Mouse (Mus musculus) embryo, embryonic 10.5 days (tissue): ENCODE measurements around the gene A130010J15Rik.

Source experiments
- DNase-seq: peaks from one replicate; pipeline ENCODE4 v3.0.0-alpha.2; 2015; ENCODE audit warnings: low spot score

Gene A130010J15Rik

GRCm38 (mm10) chr1:193156316-193157110, 11.3 kb upstream of the A130010J15Rik start:
- DNase-seq: no peak

DNA sequence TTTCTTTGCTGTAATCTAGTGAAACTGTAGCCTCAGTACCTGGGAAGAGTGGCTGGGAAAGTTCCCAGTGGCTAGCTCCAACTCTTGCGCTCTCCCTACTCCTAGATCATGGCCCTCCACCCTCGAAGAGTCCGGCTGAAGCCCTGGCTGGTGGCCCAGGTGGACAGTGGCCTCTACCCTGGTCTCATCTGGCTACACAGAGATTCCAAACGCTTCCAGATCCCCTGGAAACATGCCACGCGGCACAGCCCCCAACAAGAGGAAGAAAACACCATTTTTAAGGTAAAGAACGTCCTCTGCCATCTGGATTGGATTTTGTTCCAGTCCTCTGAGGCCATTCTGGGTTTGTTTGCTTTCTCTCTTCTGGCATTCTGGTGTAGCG, 10.7 kb upstream of the A130010J15Rik start:
- DNase-seq: no peak

DNA sequence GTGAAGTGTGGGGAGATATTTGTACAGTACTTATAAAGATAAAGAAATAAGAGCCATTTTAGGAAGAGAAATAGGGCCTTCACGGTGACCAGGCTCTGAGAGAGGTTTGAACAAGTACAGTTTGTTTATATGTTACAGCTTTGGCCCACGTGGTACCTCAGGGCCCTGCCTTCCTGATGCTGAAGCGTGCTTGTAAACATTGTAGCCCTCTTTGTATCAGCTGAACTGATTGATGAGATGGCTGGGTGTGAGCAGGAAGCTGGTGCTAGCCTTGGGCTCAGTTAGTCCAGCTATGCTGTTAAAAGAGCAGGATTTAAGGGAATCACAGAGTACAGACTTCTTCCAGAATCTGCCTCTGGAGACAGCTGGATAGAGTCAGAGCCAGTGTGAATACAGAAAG, 8.7 kb upstream of the A130010J15Rik start:
- DNase-seq: no peak

GRCm38 (mm10) chr1:193159613-193160012, 8.2 kb upstream of the A130010J15Rik start:
- no peak for DNase-seq

- peak; percentile 77 for DNase-seq
These were observed 7.4 kb upstream of the A130010J15Rik start for GRCm38 (mm10) chr1:193160317-193161032.

GRCm38 (mm10) chr1:193169228-193169627, 1.4 kb downstream of the A130010J15Rik start:
- no peak for DNase-seq

DNA sequence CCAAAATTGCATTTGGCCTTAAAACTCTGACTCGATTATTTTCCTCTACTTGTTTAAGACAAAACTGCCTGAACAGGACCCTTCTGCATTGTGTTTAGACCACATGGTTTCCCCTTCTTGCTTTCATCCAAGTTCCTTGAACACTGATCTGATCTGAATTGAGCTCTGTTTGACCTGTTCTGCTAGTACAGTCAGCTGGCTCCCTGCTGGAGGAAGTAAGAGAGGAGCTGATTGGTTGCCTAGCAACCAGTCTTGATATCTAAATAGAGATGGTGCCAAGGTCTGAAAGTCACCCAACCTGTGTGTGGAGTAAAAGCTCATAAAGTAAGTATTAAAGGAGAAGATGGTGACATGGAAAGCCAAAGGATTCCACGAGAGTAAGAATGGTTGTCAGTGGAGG, 2.0 kb downstream of the A130010J15Rik start:
- DNase-seq: no peak

- peak; percentile 99 for DNase-seq
These were observed 5.4 kb downstream of the A130010J15Rik start for GRCm38 (mm10) chr1:193172991-193173809.

DNA sequence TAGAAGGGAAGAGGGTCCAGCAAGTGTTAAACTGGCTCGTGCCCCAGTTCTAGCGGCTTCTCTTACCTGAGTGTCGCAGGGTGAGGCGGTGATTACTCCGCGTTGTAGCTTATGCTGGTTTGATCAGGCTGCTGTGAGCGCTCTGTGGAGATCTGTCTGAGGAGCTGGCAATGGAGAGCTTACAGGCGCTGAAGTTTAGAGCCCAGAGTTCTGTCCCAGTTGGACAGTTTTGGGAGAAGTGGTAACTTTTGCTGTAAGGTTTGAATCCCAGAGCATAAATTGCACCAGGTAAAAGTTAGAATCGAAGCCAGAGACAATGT, 5.9 kb downstream of the A130010J15Rik start:
- DNase-seq: no peak

DNA sequence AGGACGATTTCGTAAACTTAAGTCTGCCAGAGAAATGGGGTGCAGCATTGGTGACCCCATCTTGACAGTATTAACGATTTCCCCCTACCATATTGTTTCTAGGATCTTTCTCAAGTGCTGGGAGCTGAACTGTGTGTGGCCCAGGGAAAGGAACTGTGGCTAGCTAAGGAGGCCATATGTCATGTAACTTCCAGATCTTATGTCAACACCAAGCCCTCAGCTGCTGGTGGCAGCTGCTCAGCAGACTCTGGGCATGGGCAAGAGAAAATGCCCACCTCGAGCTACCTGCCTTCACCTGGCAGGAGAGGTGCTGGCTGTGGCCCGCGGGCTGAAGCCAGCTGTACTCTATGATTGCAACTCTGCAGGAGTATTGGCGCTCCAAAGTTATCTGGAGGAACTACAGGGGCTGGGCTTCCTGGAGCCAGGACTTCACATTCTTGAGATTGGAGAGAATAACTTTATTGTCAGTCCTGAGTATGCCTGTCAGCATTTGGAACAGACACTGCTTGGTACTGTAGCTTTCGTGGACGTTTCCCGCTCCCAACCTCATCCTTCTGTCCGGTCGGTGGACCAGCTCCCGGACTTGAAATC, 6.4 kb downstream of the A130010J15Rik start:
- no peak for DNase-seq

DNA sequence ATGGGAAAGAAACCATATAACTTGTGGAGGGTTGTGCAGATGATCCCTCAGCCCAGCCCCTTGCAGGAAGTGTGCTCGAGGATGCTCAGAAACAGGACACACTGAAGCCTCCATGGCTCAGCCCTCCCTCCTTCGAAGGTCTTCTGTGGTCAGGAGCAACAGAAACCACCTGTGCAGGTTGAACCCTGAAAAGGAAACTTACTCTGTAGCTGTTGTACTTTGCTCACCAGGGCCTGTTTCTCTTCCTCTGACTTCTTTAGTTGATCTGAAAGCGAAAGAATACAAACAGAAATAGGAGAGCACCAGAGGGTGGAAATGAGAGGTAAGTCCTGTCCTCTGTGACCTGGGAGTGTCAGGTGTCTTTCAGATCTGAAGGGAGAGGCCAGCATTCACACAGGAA, 13.3 kb downstream of the A130010J15Rik start:
- no peak for DNase-seq

GRCm38 (mm10) chr1:193188257-193188656, 20.4 kb downstream of the A130010J15Rik start:
- DNase-seq: no peak

- DNase-seq: peak; percentile 66
These were observed 21.3 kb downstream of the A130010J15Rik start for GRCm38 (mm10) chr1:193189151-193189621.

DNA sequence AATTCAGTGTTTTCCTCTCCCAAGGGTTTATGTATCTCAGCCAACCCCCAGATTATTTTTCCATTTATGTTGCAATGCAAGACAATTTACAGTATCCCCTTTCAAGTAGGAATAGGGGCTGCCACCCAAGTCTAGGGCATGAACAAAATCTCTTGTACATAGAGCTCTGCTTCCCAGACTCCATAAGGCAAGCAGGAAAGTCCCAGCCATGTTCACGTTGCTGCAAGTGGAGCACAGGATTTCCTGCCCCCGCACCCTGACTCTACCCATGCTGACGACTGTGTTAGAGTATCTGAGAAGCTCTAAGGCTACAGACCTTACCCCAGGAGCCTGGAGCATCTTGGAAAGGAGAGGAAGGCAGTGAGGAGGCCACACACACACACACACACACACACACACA, 21.9 kb downstream of the A130010J15Rik start:
- no peak for DNase-seq

DNA sequence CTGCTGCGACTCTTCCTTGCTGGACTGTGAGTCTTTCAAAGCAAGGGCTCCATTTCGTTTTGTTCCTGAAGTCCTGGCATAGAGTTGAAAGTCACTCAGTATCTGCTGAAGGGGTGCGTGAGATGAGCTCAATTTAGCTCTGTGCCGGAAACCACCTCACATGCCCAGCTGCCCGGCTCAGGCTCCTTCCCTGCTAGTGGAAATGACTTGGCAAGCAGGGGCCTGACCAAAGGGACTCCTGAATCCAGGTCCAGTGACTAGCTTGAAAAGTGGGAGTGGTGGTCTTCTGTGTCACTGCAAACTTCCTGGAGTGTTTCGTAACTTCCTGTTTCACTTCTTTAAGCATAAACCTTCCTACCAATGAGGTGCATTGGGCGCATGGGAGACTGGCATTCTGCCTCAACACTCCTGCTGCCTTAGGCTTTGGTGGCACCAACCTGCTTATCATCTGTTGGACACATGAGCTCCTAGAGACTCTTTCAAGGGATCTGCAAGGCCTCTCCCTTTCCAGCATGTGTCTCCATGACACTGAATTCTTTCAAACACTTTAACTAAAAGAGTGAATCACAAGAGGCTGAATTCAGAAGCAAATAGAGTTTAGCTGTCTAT, 23.9 kb downstream of the A130010J15Rik start:
- DNase-seq: no peak

DNA sequence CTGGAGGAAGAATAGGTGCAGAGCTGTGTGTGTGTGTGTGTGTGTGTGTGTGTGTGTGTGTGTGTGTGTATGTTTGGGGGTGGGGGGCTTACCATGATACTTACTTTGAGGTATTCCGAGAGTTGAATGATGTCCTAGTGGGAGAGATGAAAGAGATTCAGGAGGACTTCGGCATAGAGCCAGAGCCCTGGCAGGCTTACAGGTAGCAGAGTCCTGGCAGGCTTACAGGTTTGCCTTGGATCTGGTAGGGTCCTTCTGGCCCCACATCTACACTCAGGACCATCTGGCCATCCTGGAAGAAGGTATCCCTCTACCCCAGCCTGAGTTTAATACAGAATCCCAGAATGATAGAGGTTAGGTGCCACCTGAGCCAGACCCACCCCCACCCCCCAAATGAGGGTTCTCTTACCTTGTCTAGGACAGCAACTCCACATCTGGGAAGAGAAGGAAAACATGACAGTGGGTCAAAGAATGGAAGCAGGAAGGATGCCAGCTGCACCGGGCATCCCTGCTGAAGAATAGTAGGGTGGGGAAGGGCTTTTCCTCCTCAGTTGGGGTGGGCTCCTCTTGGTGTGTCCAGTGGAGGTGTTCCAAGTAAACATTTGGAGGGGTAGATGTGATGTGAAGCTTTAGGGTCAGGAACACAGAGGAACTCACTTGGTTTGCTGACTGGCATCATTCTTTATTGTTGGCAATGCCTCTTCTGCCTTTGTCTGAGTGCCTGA, 26.7 kb downstream of the A130010J15Rik start:
- no peak for DNase-seq

DNA sequence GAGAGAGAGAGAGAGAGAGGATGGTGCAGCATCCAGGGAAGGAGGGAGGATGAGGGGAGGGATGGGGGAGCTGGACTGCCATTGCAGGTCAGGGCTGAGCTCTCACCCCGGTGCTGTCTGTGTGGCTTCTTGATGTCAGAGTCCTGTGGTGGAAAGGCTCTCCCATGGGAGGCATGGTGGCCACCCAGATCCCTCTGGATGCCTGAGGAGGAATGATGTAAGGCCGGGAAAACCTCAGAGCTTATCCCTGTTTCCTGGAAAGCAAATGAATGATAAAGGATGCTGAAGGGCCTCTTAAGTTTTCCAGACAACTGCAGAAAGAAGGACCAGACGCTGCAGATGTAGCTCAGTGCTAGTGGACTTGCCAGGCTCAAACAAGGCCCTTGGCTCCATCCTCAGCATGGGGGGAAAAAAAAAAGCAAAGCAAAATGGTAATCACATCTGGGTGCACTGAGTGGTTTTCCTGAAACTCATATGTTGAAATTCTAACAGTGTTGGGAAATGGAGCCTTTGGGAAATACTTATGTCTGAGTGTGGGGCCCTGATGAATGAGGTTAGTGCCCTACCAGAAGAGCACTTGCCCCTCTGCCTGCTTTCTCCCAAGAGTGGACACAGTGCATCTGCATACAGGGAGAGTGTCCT, 27.4 kb downstream of the A130010J15Rik start:
- no peak for DNase-seq

- DNase-seq: no peak
These were observed 29.8 kb downstream of the A130010J15Rik start for GRCm38 (mm10) chr1:193197494-193198205.

DNA sequence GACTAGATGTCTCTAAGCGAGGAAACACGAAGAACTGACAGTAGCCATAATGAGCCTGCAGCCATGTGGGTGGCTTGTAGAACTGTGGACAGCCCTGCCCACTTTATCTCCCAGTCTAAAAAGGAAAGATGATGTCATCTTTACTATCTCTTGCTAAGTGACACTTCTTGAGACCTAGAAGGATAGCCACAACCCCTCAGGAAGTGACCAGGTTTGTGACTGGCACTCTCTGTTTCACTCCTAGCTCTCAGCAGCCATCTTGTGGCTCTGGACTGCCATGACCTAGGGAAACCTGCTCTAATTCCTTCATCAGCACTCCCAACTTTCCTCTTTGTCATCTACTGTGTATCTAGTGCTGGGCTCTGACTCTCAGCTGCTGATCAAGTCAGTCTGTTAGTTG, 30.5 kb downstream of the A130010J15Rik start:
- no peak for DNase-seq
